Mouse (Mus musculus): ENCODE results near the gene Odr4.

GRCm38 (mm10) chr1:150407285-150407684 lies 14.4 kb upstream of the Odr4 start:
- TF ChIP-seq CTCF (IDR thresholded peaks at IDR 0.05; ENCODE audit: borderline replicate concordance, extremely low read depth, insufficient read depth, insufficient read length) = no peak
- TF ChIP-seq POLR2A (IDR thresholded peaks at IDR 0.05; ENCODE audit: borderline replicate concordance, extremely low read depth, insufficient read depth, insufficient read length, poor library complexity, severe bottlenecking) = no peak
